Mouse (Mus musculus) lung, embryonic 16.5 days (tissue): ENCODE measurements at regions not wholly inside any gene's neighbourhood (a gene's known extent, or its start where the extent isn't known, plus 50 kb on each side); places are given as distances from the start of the nearest gene placed in this dataset.

ENCODE experiments used
- ATAC-seq: fragments of 200-750 bp; cut with Nextera tagmentation; 2 replicates; pipeline ENCODE4 v1.8.0; 2017; ENCODE audit warnings: low read depth, mild to moderate bottlenecking, moderate library complexity
- H3K27ac ChIP-seq: fragments of 300-500 bp; sonication (generic); 2 replicates; pipeline ENCODE4 v1.5.1; 2014; ENCODE audit warnings: mild to moderate bottlenecking, control low read depth, low read length
- H3K27me3 ChIP-seq: fragments of 300-500 bp; sonication (generic); 2 replicates; pipeline ENCODE4 v1.6.1; 2014; ENCODE audit warnings: low read depth, low read length, mixed read lengths; ENCODE audit not compliant: control insufficient read depth, insufficient read depth
- H3K36me3 ChIP-seq: fragments of 300-500 bp; sonication (generic); 2 replicates; pipeline ENCODE4 v1.6.1; 2014; ENCODE audit warnings: low read length; ENCODE audit not compliant: control insufficient read depth, insufficient read depth
- H3K4me1 ChIP-seq: fragments of 300-500 bp; sonication (generic); replicated peaks from 2 replicates; pipeline ENCODE4 v1.6.1; 2014; ENCODE audit warnings: low read length, mixed read lengths; ENCODE audit not compliant: control insufficient read depth, insufficient read depth
- H3K4me2 ChIP-seq: fragments of 300-500 bp; sonication (generic); 2 replicates; pipeline ENCODE4 v1.6.1; 2014; ENCODE audit warnings: low read depth, low read length, control low read depth
- H3K4me3 ChIP-seq: fragments of 300-500 bp; sonication (generic); 2 replicates; pipeline ENCODE4 v1.5.1; 2014; ENCODE audit warnings: mild to moderate bottlenecking, low read length, control low read depth
- H3K9ac ChIP-seq: fragments of 300-500 bp; sonication (generic); 2 replicates; pipeline ENCODE4 v1.6.1; 2014; ENCODE audit warnings: low read length, control low read depth
- H3K9me3 ChIP-seq: fragments of 300-500 bp; sonication (generic); 2 replicates; pipeline ENCODE4 v1.6.1; 2016; ENCODE audit warnings: low read length; ENCODE audit not compliant: control insufficient read depth
- WGBS: fragments of 180-500 bp; shearing (Covaris S2); extraction: QIAGEN DNeasy Blood & Tissue Kit; methylation state at CpG from one replicate; pipeline ENCODE4 v1.1.7; 2014; 5-methylcytosine and 5-hydroxymethylcytosine counted together

DNA sequence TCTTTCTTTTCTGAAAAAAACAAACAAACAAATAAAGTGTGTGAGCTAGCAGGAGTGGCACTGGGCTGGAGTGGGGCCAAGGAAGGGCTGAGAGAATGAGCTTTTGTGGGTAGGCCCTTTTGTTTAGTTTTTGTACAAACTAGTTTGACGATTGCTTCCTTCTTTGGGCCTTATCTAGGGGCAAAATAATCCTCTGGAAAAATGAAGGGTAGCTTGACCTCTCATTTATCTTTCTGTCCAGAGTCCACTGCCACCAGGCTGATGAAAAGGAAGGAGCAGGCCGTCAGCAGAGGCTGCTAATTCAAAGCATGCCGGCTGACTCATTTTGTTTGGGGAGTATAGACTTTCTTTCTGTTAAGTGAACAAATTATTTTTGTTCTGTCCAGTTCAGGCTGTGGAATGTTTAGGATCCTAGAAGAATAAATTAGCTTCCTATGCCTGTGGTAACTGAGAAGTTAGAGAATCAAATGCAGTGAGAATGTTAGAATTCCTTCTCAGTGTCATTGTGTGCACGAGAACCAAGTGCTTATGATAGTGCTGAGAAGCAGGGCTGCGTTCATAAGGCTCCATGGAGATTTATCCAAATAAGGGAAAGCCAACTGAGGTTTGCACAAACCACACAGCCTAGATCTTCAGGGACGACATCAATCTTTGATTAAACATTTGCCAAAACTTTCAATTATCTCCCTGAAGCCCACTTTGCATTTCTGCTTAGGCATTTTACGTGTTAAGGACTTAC lies 984.4 kb downstream of the A830018L16Rik start:
- Histone ChIP-seq H3K27me3 (no peaks in the 10 kb centered on the region), H3K9me3 (no peaks in the 10 kb centered on the region), H3K36me3 (no peaks in the 10 kb centered on the region), H3K9ac (no peak overlapping the region), H3K4me3 (no peak overlapping the region), H3K4me2 (no peak overlapping the region), H3K4me1 (peaks cover 4% of the 10 kb centered on the region), H3K27ac (peak overlapping the region; percentile 59)
- ATAC-seq: peak; percentile 64; the same call in 1 of the 2 replicates
- WGBS: 14% methylated on average over 7 of the region's 7 CpGs

DNA sequence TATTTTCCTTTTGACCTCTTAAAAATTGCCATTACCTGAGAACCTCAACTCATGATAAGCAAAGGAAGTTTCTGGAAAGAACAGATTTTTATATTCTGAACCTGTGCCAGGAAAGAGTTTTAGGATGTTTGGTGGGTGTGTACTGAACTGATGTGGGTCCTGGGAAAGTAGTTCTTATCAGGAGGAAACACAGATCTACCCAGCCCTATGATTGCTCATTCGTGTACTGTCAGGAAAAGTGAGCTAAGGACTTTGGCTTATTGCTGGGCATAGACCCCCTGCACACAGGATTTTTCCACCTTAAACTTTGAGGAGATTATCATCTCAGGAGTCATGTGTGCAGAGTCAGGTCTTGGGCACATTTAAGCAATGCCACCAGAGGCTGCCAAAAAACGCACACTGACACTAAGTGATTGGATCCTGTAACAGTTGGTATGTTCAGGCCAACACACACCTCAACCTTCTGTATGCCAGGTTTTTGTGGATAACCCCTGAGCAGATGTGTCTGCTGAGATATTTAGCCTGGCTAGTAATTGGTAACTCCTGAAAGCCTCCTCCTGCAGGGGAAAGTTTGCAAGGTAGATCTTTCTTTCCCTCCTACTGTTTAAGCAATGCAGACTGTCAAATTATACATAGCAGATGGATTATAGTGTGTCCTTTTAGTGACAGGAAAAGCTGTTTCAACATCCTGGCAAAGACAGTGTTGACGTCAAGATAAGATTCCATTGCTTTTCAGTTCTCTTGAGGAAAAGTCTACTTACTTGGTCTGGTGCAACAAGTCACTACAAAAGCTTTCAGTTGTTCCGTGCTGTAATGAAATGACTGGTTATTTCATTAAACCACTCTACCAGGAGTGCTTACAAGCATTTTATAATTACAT lies 991.7 kb downstream of the A830018L16Rik start:
- Histone ChIP-seq H3K4me1 (peaks cover 2% of the 10 kb centered on the region), H3K4me3 (no peak overlapping the region), H3K4me2 (no peak overlapping the region), H3K36me3 (no peaks in the 10 kb centered on the region), H3K27me3 (no peaks in the 10 kb centered on the region), H3K27ac (no peak overlapping the region), H3K9ac (no peak overlapping the region), H3K9me3 (no peaks in the 10 kb centered on the region)
- 26% methylated on average over 4 of the region's 4 CpGs for WGBS
- peak; percentile 89 for ATAC-seq

DNA sequence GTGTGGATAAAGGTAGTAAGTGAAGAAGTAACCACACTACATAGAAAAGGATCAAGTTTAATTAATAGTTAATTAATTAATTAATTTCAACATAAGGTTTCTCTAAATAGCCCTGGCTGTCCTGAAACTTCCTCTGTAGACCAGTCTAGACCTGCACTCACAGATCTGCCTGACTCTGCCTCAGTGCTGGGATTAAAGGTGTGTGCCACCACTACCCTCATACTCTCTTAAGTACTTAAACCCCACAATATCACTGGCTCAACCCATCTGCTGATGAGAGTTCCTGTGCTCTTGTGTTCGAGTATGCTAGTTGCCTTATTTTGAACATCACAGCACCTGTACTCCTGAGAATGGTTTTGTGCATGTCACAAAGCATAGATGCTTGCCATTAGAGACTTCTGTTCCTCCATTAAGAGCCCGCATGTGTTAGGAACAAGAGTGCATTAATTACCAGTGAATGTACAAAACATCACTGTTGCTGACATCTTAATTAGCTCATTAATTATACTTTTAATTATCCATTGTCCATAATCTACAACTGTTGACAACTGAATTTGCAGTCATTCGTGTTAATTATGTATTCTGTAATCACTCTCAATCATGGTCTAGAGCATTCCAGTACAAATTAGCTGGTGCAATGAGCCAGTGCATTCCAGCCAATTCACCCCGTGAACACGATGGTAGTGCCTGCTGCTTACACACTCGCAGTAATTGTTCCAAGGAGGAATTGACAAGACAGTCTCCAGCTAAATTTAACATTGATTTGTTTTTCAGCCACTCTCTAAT lies 996.0 kb downstream of the A830018L16Rik start:
- no peak overlapping the region for H3K27ac ChIP-seq
- no peaks in the 10 kb centered on the region for H3K27me3 ChIP-seq
- H3K4me1 ChIP-seq: peaks cover 2% of the 10 kb centered on the region
- 81% methylated on average over 6 of the region's 6 CpGs for WGBS
- H3K9me3 ChIP-seq: no peaks in the 10 kb centered on the region
- H3K9ac ChIP-seq: no peak overlapping the region
- H3K36me3 ChIP-seq: no peaks in the 10 kb centered on the region
- no peak overlapping the region for H3K4me2 ChIP-seq
- ATAC-seq: no peak
- no peak overlapping the region for H3K4me3 ChIP-seq

DNA sequence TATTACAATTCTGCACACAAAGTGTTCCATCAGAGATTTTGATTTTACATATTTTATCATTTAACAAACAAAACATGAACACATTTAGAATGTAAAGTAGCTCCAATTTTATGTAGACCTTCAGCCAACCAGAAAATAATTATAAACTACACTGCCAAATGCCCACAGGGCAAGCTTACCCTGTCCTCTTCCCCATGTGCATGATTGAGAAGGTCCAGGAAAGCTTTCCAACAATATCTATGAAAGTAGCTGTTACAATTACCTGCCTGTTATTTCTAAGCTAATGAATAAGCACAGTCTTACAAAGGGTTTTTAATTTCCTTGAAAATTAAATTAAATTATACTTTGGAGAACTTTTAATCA lies 996.6 kb downstream of the A830018L16Rik start:
- no peak overlapping the region for H3K4me3 ChIP-seq
- no peaks in the 10 kb centered on the region for H3K9me3 ChIP-seq
- H3K4me1 ChIP-seq: peaks cover 2% of the 10 kb centered on the region
- no peak overlapping the region for H3K27ac ChIP-seq
- no peaks in the 10 kb centered on the region for H3K27me3 ChIP-seq
- H3K36me3 ChIP-seq: no peaks in the 10 kb centered on the region
- no peak overlapping the region for H3K4me2 ChIP-seq
- H3K9ac ChIP-seq: no peak overlapping the region
- no peak for ATAC-seq

DNA sequence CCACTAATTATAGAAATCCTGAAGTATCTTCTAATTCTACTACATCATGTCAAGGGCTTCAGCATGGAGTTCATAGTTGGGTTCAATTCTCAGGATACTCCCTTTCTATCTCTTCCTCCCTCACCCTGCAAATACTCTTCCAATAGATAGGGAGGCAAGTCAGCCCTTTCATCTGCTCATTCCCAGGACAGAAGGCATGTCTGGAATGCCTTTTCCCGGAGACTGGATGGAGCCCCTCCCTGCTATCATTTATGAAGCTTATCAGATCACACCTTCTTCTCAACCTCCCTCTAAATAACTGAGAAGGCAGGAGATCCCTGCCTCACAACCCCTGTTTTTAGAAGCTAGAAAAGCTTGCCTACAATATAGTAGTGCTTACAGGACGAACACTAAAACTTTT lies 1010.6 kb downstream of the A830018L16Rik start:
- Histone ChIP-seq H3K27me3 (no peaks in the 10 kb centered on the region), H3K27ac (no peak overlapping the region), H3K4me3 (no peak overlapping the region), H3K4me2 (no peak overlapping the region), H3K9ac (no peak overlapping the region), H3K4me1 (no peaks in the 10 kb centered on the region), H3K36me3 (no peaks in the 10 kb centered on the region), H3K9me3 (no peaks in the 10 kb centered on the region)
- WGBS: 34% methylated on average over 2 of the region's 2 CpGs
- ATAC-seq: no peak

DNA sequence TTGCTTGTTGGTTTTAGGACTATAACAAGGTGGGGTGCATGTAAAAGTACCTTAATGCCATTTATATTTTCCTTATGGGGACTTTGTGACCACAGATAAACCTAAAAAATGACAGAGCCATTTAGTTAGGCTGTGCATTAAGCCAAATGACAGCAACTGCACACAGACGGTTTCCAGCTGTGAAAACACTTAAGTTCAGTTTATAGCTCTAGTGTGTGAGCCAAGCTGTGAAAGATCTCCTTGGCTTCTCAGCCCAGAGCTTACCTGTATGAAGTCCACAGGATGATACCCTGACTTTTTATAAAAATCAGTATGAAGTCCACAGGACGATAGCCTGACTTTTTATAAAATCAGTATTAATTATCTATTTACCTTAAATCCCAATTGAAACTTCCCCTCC lies 1024.0 kb downstream of the A830018L16Rik start:
- Histone ChIP-seq H3K4me2 (no peak overlapping the region), H3K9ac (no peak overlapping the region), H3K4me1 (no peaks in the 10 kb centered on the region), H3K9me3 (no peaks in the 10 kb centered on the region), H3K36me3 (no peaks in the 10 kb centered on the region), H3K27ac (no peak overlapping the region), H3K27me3 (no peaks in the 10 kb centered on the region), H3K4me3 (no peak overlapping the region)
- WGBS: 42% methylated on average over 2 of the region's 2 CpGs
- ATAC-seq: no peak; the same call in 1 of the 2 replicates

DNA sequence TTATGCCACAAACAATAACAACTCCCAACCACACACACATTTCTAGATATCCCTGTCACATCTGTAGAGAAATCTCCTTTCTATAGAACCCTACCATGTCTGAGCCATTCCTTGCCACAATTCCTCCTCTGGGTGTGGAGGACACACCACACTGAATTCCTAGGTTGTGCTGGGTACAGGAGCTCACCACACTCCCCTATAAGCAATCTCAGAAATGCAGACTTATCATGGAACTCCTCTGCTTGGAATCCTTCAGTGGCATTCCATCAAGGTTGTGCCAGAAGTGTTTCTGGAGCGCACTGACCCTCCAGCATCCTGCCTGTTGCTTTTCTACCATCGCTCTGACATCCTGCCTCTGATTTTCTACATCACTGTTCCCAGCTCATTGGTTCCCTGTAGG lies 1052.3 kb downstream of the A830018L16Rik start:
- Histone ChIP-seq H3K27me3 (no peaks in the 10 kb centered on the region), H3K36me3 (no peaks in the 10 kb centered on the region), H3K4me2 (no peak overlapping the region), H3K4me1 (no peaks in the 10 kb centered on the region), H3K27ac (no peak overlapping the region), H3K9ac (no peak overlapping the region), H3K4me3 (no peak overlapping the region), H3K9me3 (no peaks in the 10 kb centered on the region)
- no peak for ATAC-seq
- WGBS: 79% methylated on average over 2 of the region's 2 CpGs

DNA sequence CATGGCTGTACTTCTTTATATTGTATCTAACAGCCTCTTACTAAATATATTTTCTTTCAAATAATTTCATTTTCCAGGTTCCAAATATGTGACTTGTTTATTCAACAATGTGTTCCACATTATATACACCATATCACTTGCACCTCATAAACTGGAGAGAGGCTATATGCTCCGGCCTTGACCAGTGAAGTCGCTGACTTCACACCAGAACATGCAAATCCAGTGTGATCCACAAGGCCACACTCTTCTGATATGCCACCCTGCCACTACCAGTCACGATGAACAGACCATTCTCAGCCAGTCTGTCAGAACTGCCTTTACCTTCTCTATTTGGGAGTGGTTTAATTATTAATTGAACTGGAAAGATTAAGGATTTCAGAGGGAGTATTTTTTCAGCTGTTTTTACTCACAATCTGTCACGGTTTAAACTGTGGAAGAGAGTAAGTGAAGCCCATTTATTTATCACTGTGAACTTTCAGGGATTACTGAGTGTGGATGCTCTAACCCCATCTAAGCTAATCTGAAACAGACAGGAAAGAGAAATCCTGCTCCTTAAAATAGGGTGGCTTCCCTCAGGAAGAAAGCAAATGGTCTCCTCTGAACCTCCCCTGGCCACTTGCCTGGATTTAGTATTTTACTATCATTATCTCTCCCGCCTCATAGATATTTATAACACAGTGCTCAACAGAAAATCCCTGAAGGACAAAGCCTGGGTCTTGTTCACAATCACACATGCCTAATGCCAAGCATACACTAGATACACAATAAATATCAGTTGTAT lies 1065.3 kb downstream of the A830018L16Rik start:
- Histone ChIP-seq H3K9me3 (no peaks in the 10 kb centered on the region), H3K36me3 (no peaks in the 10 kb centered on the region), H3K27me3 (no peaks in the 10 kb centered on the region), H3K9ac (no peak overlapping the region), H3K27ac (peak overlapping the region; percentile 44), H3K4me1 (0 out of 2 replicates have a peak, but pooled peaks cover 2% of the 10 kb centered on the region), H3K4me2 (no peak overlapping the region), H3K4me3 (no peak overlapping the region)
- WGBS: 15% methylated on average over 5 of the region's 5 CpGs
- peak; percentile 96 for ATAC-seq
